Mouse (Mus musculus) ES-E14 (cell line): ENCODE results near the gene Kmt2b. TPM values are rescaled to one million over a fixed set of nuclear protein-coding genes. Genes with fewer than 3 reads are reported as not detected.

Experiments used
- DNase-seq: peaks from one replicate; pipeline ENCODE4 v3.0.0-alpha.2; 2013; ENCODE audit warnings: low read depth, low spot score
- H3K27ac ChIP-seq: 2 replicates; pipeline ENCODE4 v1.5.1; 2012; ENCODE audit warnings: low read depth, mild to moderate bottlenecking, low read length, moderate library complexity, mixed read lengths; ENCODE audit not compliant: poor library complexity, insufficient read depth, severe bottlenecking
- H3K36me3 ChIP-seq: 2 replicates; pipeline ENCODE4 v1.6.1; 2012; ENCODE audit warnings: mild to moderate bottlenecking, low read length, moderate library complexity, mixed read lengths; ENCODE audit not compliant: control insufficient read depth, poor library complexity, insufficient read depth, severe bottlenecking
- H3K4me1 ChIP-seq, 2 experiments: fragments of 150-350 bp in 1 of 2; sonication (generic) in 1 of 2; 2 replicates each; pipeline ENCODE4 v1.6.1; 2012; ENCODE audit warnings: low read length in 2 of 2, mild to moderate bottlenecking in 1 of 2, mixed read lengths in 1 of 2; ENCODE audit not compliant: control insufficient read depth in 2 of 2, insufficient read depth in 2 of 2, poor library complexity in 1 of 2
- H3K4me3 ChIP-seq, 2 experiments: fragments of 150-350 bp in 1 of 2; sonication (generic) in 1 of 2; 2 replicates each; pipeline ENCODE4 v1.5.1; 2012; ENCODE audit warnings: low read length in 2 of 2, low read depth in 1 of 2, mild to moderate bottlenecking in 1 of 2, mixed read lengths in 1 of 2; ENCODE audit not compliant: insufficient read depth in 1 of 2, poor library complexity in 1 of 2, severe bottlenecking in 1 of 2
- H3K9ac ChIP-seq: 2 replicates; pipeline ENCODE4 v1.6.1; 2012; ENCODE audit warnings: low read depth, mild to moderate bottlenecking, low read length, mixed read lengths; ENCODE audit not compliant: poor library complexity, insufficient read depth, severe bottlenecking
- H3K9me3 ChIP-seq: fragments of 150-350 bp; sonication (generic); 2 replicates; pipeline ENCODE4 v1.6.1; 2012; ENCODE audit warnings: low read depth, mild to moderate bottlenecking, low read length; ENCODE audit not compliant: control insufficient read depth, insufficient read depth
- CHD2 ChIP-seq: IDR thresholded peaks from 2 replicates; pipeline ENCODE4 v1.6.1; 2014; ENCODE audit warnings: mild to moderate bottlenecking, low read depth, low read length, inconsistent platforms
- HCFC1 ChIP-seq: IDR thresholded peaks from 2 replicates; pipeline ENCODE4 v1.6.1; 2012; ENCODE audit warnings: low read length, inconsistent platforms, borderline replicate concordance; ENCODE audit not compliant: insufficient read depth
- MAFK ChIP-seq: IDR thresholded peaks from 2 replicates; pipeline ENCODE4 v1.6.1; 2014; ENCODE audit warnings: mild to moderate bottlenecking, low read depth, low read length, inconsistent platforms; ENCODE audit not compliant: insufficient read depth
- ZC3H11A ChIP-seq: IDR thresholded peaks from 2 replicates; pipeline ENCODE4 v1.6.1; 2012; ENCODE audit warnings: low read depth, mild to moderate bottlenecking, inconsistent platforms, low read length, borderline replicate concordance
- ZNF384 ChIP-seq: IDR thresholded peaks from 2 replicates; pipeline ENCODE4 v1.6.1; 2012; ENCODE audit warnings: low read depth, low read length, inconsistent platforms
- in situ Hi-C, 2 experiments: fragments of 600-800 bp; cut with MboI; formaldehyde crosslinking; loops; one replicate each; pipeline ENCODE4 v1.15.1; 2025; ENCODE audit warnings: low sequenced_read_pairs in 2 of 2, inconsistent platforms in 1 of 2; ENCODE audit not compliant: unreplicated experiment in 2 of 2
- total RNA-seq: library from RNA; depleted of rRNA; stranded (reverse); fragments of 300-350 nt; gene quantifications from 2 replicates; pipeline ENCODE4 v1.2.3, GENCODE M21; 2012; rRNA removed

Gene Kmt2b
- 73.7 and 98.6 TPM in 2 replicates for total RNA-seq

DNA sequence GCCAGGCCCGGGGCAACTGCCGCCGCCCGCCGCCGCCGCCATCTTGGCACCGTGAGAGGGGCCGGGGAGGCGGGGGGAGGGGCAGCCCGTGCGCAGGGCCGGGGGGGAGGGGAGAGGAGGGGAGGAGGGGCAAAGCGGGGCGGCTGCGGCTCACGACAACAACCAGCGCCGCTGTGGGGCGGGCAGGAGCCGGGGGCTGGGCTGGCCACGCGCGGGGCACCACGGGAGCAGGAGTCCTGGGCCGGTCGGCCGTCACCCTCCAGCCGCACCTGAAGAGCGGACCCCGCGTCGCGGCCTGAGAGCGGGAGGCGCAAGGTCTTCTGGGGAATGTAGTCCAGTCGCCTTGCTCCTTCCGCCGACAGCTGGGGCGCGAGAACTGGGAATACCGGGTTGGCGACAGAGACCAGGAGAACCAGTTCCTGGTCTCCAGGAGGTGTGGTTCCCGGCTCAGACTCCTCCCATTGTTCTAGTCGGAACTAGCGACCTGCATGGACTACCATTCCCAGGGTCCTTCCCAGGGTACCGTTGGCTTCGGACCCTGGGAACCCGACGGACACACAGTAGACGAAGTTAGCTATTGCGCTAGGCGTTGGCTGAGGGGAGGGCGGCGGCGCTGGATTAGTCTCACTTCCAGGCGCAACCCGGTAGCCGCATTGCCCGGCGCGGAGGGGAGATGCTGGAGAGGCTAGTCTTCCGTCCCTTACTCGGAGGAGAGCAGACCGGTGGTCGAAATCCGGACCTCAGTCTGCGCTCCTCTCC lies at the start of gene Kmt2b:
TSS of gene Kmt2b (minus strand) at position 51 of the 759 bp plus-strand sequence.
- DNase-seq, result peak; percentile 96
- Histone ChIP-seq H3K9me3 (no peaks in the 10 kb centered on the region), H3K36me3 (peaks cover 30% of the 10 kb centered on the region), H3K9ac (peak within 1 kb of the TSS; percentile 99), H3K4me1 (peaks cover 4 to 29% of the 10 kb centered on the region in 2 experiments), H3K4me3 (peak within 1 kb of the TSS; percentile 82 to 98), H3K27ac (peak within 1 kb of the TSS; percentile 91)
- in situ Hi-C loops, result no loop called here
- TF ChIP-seq HCFC1 (peak; percentile 95), ZNF384 (no peak), CHD2 (peak; percentile 77), MAFK (no peak), ZC3H11A (no peak)

DNA sequence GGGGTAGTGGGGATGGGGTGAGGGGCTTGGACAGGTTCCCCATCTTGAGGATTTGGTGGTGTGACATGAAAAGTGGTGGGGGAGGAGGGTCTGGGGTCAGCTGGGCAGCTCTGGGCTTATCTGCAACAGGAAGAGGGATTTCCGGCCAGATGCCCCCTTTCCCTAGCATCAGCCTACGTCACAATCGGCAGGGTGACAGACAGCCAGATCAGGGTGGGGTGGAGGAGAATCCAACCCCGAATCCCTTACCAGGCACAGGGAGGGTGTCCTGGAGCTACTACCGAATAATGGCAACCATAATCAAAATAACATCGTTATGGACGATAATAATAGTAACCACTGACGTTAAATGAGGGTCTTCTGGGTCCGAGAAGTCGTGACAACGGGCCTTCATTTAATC lies 47.9 kb upstream of the Kmt2b start:
- Histone ChIP-seq H3K9ac (no peak overlapping the region), H3K9me3 (no peaks in the 10 kb centered on the region), H3K4me1 (peaks cover 9 to 28% of the 10 kb centered on the region in 2 experiments; a peak in 3 of 4 replicates), H3K4me3 (no peak overlapping the region), H3K36me3 (peaks cover 8% of the 10 kb centered on the region), H3K27ac (no peak overlapping the region)
- in situ Hi-C loops, result no loop called here
- no peak for DNase-seq
- TF ChIP-seq HCFC1 (no peak), MAFK (no peak), CHD2 (no peak), ZNF384 (no peak), ZC3H11A (no peak)

GRCm38 (mm10) chr7:30635752-30636151 lies 47.2 kb upstream of the Kmt2b start, which contains the start of gene Etv2:
TSS of gene Etv2 (minus strand) at chr7:30635852.
- peak within 1 kb of the TSS; percentile 44; the same call in 1 of the 2 replicates for H3K9ac ChIP-seq
- TF ChIP-seq MAFK, result no peak
- TF ChIP-seq ZNF384, result no peak
- TF ChIP-seq HCFC1, result no peak
- TF ChIP-seq ZC3H11A, result no peak
- no peak for TF ChIP-seq CHD2

GRCm38 (mm10) chr7:30634621-30635020 lies 46.1 kb upstream of the Kmt2b start:
- H3K36me3 ChIP-seq, result no peaks in the 10 kb centered on the region
- H3K9ac ChIP-seq, result peak overlapping the region; percentile 44; the same call in 1 of the 2 replicates
- H3K27ac ChIP-seq, result no peak overlapping the region
- in situ Hi-C loops, result no loop called here
- H3K4me1 ChIP-seq, result peaks cover 7 to 25% of the 10 kb centered on the region in 2 experiments; a peak in 3 of 4 replicates
- H3K4me3 ChIP-seq, result peak overlapping the region; percentile 43 to 44
- TF ChIP-seq CHD2 (no peak), ZC3H11A (no peak), HCFC1 (no peak), MAFK (no peak), ZNF384 (no peak)
- H3K9me3 ChIP-seq, result no peaks in the 10 kb centered on the region
- DNase-seq, result peak; percentile 83

More at GRCm38 (mm10) chr7:30635752-30636151, 47.2 kb upstream of the Kmt2b start, which contains the start of gene Etv2:
- Histone ChIP-seq H3K4me1 (peaks cover 9 to 28% of the 10 kb centered on the region in 2 experiments; a peak in 3 of 4 replicates), H3K4me3 (peak within 1 kb of the TSS; percentile 43 to 44), H3K36me3 (peaks cover 2% of the 10 kb centered on the region), H3K9me3 (no peaks in the 10 kb centered on the region), H3K27ac (no peak within 1 kb of the TSS)
- in situ Hi-C loops, result no loop called here
- no peak for DNase-seq
